Mouse (Mus musculus): ENCODE results near the gene Bmx.

Gene Bmx

GRCm38 (mm10) chrX:164171034-164171433 lies 87.0 kb downstream of the Bmx start:
- DNase-seq: no peak

DNA sequence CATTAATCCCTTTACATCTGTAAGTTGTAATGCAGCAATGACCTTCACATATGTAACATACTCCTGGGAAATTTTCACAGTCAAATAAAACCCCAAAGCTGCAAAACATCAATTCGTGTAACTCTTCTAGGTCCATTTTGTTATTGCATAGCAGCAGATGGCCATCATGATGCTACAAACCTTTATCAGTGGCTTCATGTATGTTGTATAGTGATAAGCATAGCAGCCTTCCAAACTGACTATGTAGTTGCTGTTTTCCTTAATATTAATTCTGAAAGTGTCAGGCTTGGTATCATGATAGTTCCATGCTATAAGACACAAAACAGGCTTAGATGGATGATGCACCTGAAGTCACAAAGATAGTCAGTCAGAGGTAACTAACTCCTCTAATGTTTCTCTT lies 93.3 kb downstream of the Bmx start:
- no peak for DNase-seq

- DNase-seq: no peak
Measured at GRCm38 (mm10) chrX:164154594-164154993, 103.4 kb downstream of the Bmx start.

GRCm38 (mm10) chrX:164153606-164154005 lies 104.4 kb downstream of the Bmx start:
- no peak for DNase-seq

- no peak for DNase-seq
Measured at GRCm38 (mm10) chrX:164152703-164153102, 105.3 kb downstream of the Bmx start.

GRCm38 (mm10) chrX:164145463-164146250 lies 112.3 kb downstream of the Bmx start:
- DNase-seq: no peak
